In the genomic region with DNA sequence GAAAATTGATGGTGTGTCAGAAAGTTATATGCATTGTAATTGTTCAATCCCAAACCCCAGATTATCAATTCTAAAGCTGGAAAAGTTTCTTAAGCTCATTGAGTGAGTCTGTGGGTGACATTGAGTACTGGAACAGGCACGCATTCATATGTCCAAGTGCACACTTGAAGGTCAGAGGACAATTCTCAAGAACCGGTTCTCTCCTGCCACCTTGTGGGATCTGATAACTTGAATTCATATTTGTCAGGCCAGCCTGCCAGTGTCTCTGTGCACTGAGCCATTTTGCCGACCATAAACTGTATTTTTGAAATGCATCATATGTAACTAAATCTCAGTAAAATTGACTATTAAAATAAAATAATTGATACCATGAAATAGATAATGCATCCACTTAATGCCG, we compare ENCODE assay signal across 16 mouse cellular contexts.
A peak's percentile ranks its signal among the peaks of the same experiment; 100 is the strongest.
DNase-seq lines count a peak whose midpoint lies in the region; ATAC-seq and TF ChIP-seq lines count a peak whose summit lies in the region.
"Had no signal": no experiment of that assay in that cellular context is flagged by ENCODE, and none has a peak within 500 bp of the region (broad histone marks: within the 10 kb centered on the region; RNA-seq: fewer than 3 reads in every experiment).

No protein-coding gene starts in this region.

- no peaks in the 10 kb centered on the region for H3K4me1 ChIP-seq in cerebellum, adult 2 months (ENCODE audit: control insufficient read depth, insufficient read depth, low read length)
- H3K4me1 ChIP-seq in intestine, postnatal 0 days (replicated peaks; ENCODE audit: control insufficient read depth, insufficient read depth, low read length) = no peaks in the 10 kb centered on the region
- H3K4me1 ChIP-seq in intestine, embryonic 15.5 days (replicated peaks) = no peaks in the 10 kb centered on the region
- no peaks in the 10 kb centered on the region for H3K4me1 ChIP-seq in midbrain, postnatal 0 days (ENCODE audit: insufficient read depth, low read length)
- H3K4me1 ChIP-seq in midbrain, embryonic 16.5 days (ENCODE audit: control insufficient read depth, insufficient read depth, low read length) = no peaks in the 10 kb centered on the region
- H3K4me1 ChIP-seq in stomach, postnatal 0 days (replicated peaks; ENCODE audit: control insufficient read depth, insufficient read depth) = no peaks in the 10 kb centered on the region
- H3K4me1 ChIP-seq: embryonic facial prominence, embryonic 12.5 days; forebrain, embryonic 10.5 days; heart, embryonic 15.5 days; liver, embryonic 13.5 days had no signal

- H3K27ac ChIP-seq in cerebellum, adult 2 months (ENCODE audit: insufficient read depth, low read length) = no peak overlapping the region
- no peak overlapping the region for H3K27ac ChIP-seq in intestine, postnatal 0 days (ENCODE audit: low read depth, low read length)
- H3K27ac ChIP-seq in intestine, embryonic 15.5 days = no peak overlapping the region
- H3K27ac ChIP-seq in midbrain, postnatal 0 days (ENCODE audit: low read depth, low read length) = no peak overlapping the region
- H3K27ac ChIP-seq in midbrain, embryonic 16.5 days (ENCODE audit: low read length) = no peak overlapping the region
- H3K27ac ChIP-seq in stomach, postnatal 0 days (replicated peaks) = no peak overlapping the region
- H3K27ac ChIP-seq: embryonic facial prominence, embryonic 12.5 days; forebrain, embryonic 10.5 days; heart, embryonic 15.5 days; hindbrain, embryonic 14.5 days; liver, embryonic 13.5 days had no signal

- no peak for TF ChIP-seq POLR2A in cerebellum, adult 2 months (IDR thresholded peaks at IDR 0.05; ENCODE audit: borderline replicate concordance, insufficient read depth, low read length)

- H3K4me3 ChIP-seq in cerebellum, adult 2 months (replicated peaks; ENCODE audit: insufficient read depth, low read depth, low read length) = no peak overlapping the region
- no peak overlapping the region for H3K4me3 ChIP-seq in intestine, postnatal 0 days (ENCODE audit: low read depth, low read length)
- no peak overlapping the region for H3K4me3 ChIP-seq in intestine, embryonic 15.5 days (replicated peaks)
- no peak overlapping the region for H3K4me3 ChIP-seq in midbrain, postnatal 0 days (ENCODE audit: low read depth, low read length)
- H3K4me3 ChIP-seq in midbrain, embryonic 16.5 days (ENCODE audit: low read depth, low read length) = no peak overlapping the region
- no peak overlapping the region for H3K4me3 ChIP-seq in stomach, postnatal 0 days (ENCODE audit: low read depth, low read length)
- H3K4me3 ChIP-seq: embryonic facial prominence, embryonic 12.5 days; forebrain, embryonic 10.5 days; heart, embryonic 15.5 days; liver, embryonic 13.5 days had no signal

- TF ChIP-seq EP300 in stomach, postnatal 0 days (optimal IDR thresholded peaks at IDR 0.05) = no peak

- H3K9ac ChIP-seq in intestine, postnatal 0 days (ENCODE audit: low read depth, low read length) = no peak overlapping the region
- no peak overlapping the region for H3K9ac ChIP-seq in intestine, embryonic 15.5 days
- no peak overlapping the region for H3K9ac ChIP-seq in midbrain, postnatal 0 days (replicated peaks; ENCODE audit: low read length, poor library complexity, severe bottlenecking)
- H3K9ac ChIP-seq in midbrain, embryonic 16.5 days (ENCODE audit: low read depth, low read length) = no peak overlapping the region
- H3K9ac ChIP-seq in stomach, postnatal 0 days (ENCODE audit: low read length) = no peak overlapping the region
- H3K9ac ChIP-seq: embryonic facial prominence, embryonic 12.5 days; heart, embryonic 15.5 days; hindbrain, embryonic 14.5 days; liver, embryonic 13.5 days had no signal

- peak in 1 of 2 experiments; percentile 15 for DNase-seq in cerebellum, adult 2 months
- no peak for DNase-seq in cerebellum, adult 9-11 months
- peak; percentile 18 for DNase-seq in midbrain, postnatal 0 days (ENCODE audit: low spot score)
- no peak for DNase-seq in stomach, postnatal 0 days (ENCODE audit: low spot score)
- DNase-seq in embryo, embryonic 10.5 days (ENCODE audit: low spot score) = no peak
- DNase-seq: adrenal gland, adult 2 months; kidney, adult 9 months; liver, embryonic 13.5 days; thymus, adult 18-20 months had no signal

- peak; percentile 35; the same call in 1 of the 2 replicates for TF ChIP-seq CTCF in cerebellum, adult 2 months (IDR thresholded peaks at IDR 0.05; ENCODE audit: borderline replicate concordance, insufficient read depth, low read depth, low read length)
- TF ChIP-seq CTCF in intestine, postnatal 0 days (IDR thresholded peaks at IDR 0.05; ENCODE audit: low read depth) = peak; percentile 53
- peak; percentile 38 for TF ChIP-seq CTCF in midbrain, postnatal 0 days (IDR thresholded peaks at IDR 0.05)
- TF ChIP-seq CTCF in stomach, postnatal 0 days (IDR thresholded peaks at IDR 0.05; ENCODE audit: low read depth) = peak; percentile 46; the same call in 1 of the 2 replicates

- ATAC-seq in intestine, postnatal 0 days = no peak
- no peak for ATAC-seq in intestine, embryonic 15.5 days
- ATAC-seq in midbrain, postnatal 0 days (ENCODE audit: low FRiP score) = no peak
- ATAC-seq in midbrain, embryonic 16.5 days = no peak
- no peak for ATAC-seq in stomach, postnatal 0 days (ENCODE audit: low FRiP score, low TSS enrichment)

- no peaks in the 10 kb centered on the region for H3K27me3 ChIP-seq in cerebellum, adult 2 months (ENCODE audit: control insufficient read depth, insufficient read depth, low read length)
- H3K27me3 ChIP-seq in intestine, postnatal 0 days (replicated peaks; ENCODE audit: control insufficient read depth, insufficient read depth, low read length) = no peaks in the 10 kb centered on the region
- no peaks in the 10 kb centered on the region for H3K27me3 ChIP-seq in intestine, embryonic 15.5 days (replicated peaks)
- H3K27me3 ChIP-seq in midbrain, postnatal 0 days (ENCODE audit: insufficient read depth, low read length) = no peaks in the 10 kb centered on the region
- no peaks in the 10 kb centered on the region for H3K27me3 ChIP-seq in midbrain, embryonic 16.5 days (ENCODE audit: control insufficient read depth, insufficient read depth, low read depth, low read length)
- no peaks in the 10 kb centered on the region for H3K27me3 ChIP-seq in stomach, postnatal 0 days (ENCODE audit: control insufficient read depth, insufficient read depth, low read length)
- H3K27me3 ChIP-seq: embryonic facial prominence, embryonic 12.5 days; heart, embryonic 15.5 days; liver, embryonic 13.5 days had no signal

- H3K36me3 ChIP-seq in intestine, postnatal 0 days (ENCODE audit: control insufficient read depth, insufficient read depth) = no peaks in the 10 kb centered on the region
- no peaks in the 10 kb centered on the region for H3K36me3 ChIP-seq in intestine, embryonic 15.5 days
- H3K36me3 ChIP-seq in midbrain, postnatal 0 days (ENCODE audit: insufficient read depth, low read length) = no peaks in the 10 kb centered on the region
- no peaks in the 10 kb centered on the region for H3K36me3 ChIP-seq in midbrain, embryonic 16.5 days (ENCODE audit: control insufficient read depth, insufficient read depth, low read length)
- no peaks in the 10 kb centered on the region for H3K36me3 ChIP-seq in stomach, postnatal 0 days (ENCODE audit: control insufficient read depth, insufficient read depth, low read length)
- H3K36me3 ChIP-seq: embryonic facial prominence, embryonic 12.5 days; forebrain, embryonic 10.5 days; heart, embryonic 15.5 days; liver, embryonic 13.5 days had no signal

- WGBS in cerebellum, adult 2 months = 67% methylated on average over 4 of the region's 4 CpGs
- WGBS in intestine, postnatal 0 days = 73% methylated on average over 4 of the region's 4 CpGs
- WGBS in intestine, embryonic 15.5 days = 79% methylated on average over 4 of the region's 4 CpGs
- WGBS in midbrain, postnatal 0 days = 79% methylated on average over 4 of the region's 4 CpGs
- 78% methylated on average over 4 of the region's 4 CpGs for WGBS in midbrain, embryonic 16.5 days
- 63% methylated on average over 4 of the region's 4 CpGs for WGBS in stomach, postnatal 0 days

- no peak overlapping the region for H3K4me2 ChIP-seq in intestine, postnatal 0 days (replicated peaks; ENCODE audit: low read depth)
- H3K4me2 ChIP-seq in intestine, embryonic 15.5 days (replicated peaks) = no peak overlapping the region
- no peak overlapping the region for H3K4me2 ChIP-seq in midbrain, postnatal 0 days (ENCODE audit: low read depth, low read length, poor library complexity, severe bottlenecking)
- H3K4me2 ChIP-seq in midbrain, embryonic 16.5 days (ENCODE audit: low read length) = no peak overlapping the region
- H3K4me2 ChIP-seq in stomach, postnatal 0 days (replicated peaks; ENCODE audit: low read depth) = no peak overlapping the region
- H3K4me2 ChIP-seq: embryonic facial prominence, embryonic 12.5 days; heart, embryonic 15.5 days; hindbrain, embryonic 14.5 days; liver, embryonic 13.5 days had no signal

- H3K9me3 ChIP-seq in intestine, postnatal 0 days (ENCODE audit: control insufficient read depth) = no peaks in the 10 kb centered on the region
- no peaks in the 10 kb centered on the region for H3K9me3 ChIP-seq in intestine, embryonic 15.5 days
- H3K9me3 ChIP-seq in midbrain, postnatal 0 days (ENCODE audit: low read length) = no peaks in the 10 kb centered on the region
- no peaks in the 10 kb centered on the region for H3K9me3 ChIP-seq in midbrain, embryonic 16.5 days (replicated peaks; ENCODE audit: control insufficient read depth, low read length, poor library complexity, severe bottlenecking)
- no peaks in the 10 kb centered on the region for H3K9me3 ChIP-seq in stomach, postnatal 0 days (ENCODE audit: control insufficient read depth, low read length)
- H3K9me3 ChIP-seq: embryonic facial prominence, embryonic 12.5 days; forebrain, embryonic 10.5 days; heart, embryonic 15.5 days; liver, embryonic 13.5 days had no signal
